Mouse (Mus musculus): ENCODE data around the gene Ano10.
A peak's percentile ranks its signal among the peaks of the same experiment; 100 is the strongest.

The Ano10 gene

GRCm38 (mm10) chr9:122156389-122157078 is 137.7 kb downstream of the Ano10 start:
- DNase-seq (ENCODE audit: low spot score): no peak

GRCm38 (mm10) chr9:122155193-122155592 is 139.0 kb downstream of the Ano10 start:
- no peak for DNase-seq (ENCODE audit: low spot score)

- no peak for DNase-seq (ENCODE audit: low spot score)
Measured at GRCm38 (mm10) chr9:122153436-122153835, 140.8 kb downstream of the Ano10 start.

GRCm38 (mm10) chr9:122152501-122152900 is 141.7 kb downstream of the Ano10 start:
- no peak for DNase-seq (ENCODE audit: low spot score)

GRCm38 (mm10) chr9:122152063-122152462 is 142.2 kb downstream of the Ano10 start:
- DNase-seq (ENCODE audit: low spot score): no peak

- no peak for DNase-seq (ENCODE audit: low spot score)
Measured at GRCm38 (mm10) chr9:122149997-122150826, 144.0 kb downstream of the Ano10 start.

- no peak for DNase-seq (ENCODE audit: low spot score)
Measured at GRCm38 (mm10) chr9:122148356-122148755, 145.9 kb downstream of the Ano10 start.

- no peak for DNase-seq (ENCODE audit: low spot score)
Measured at GRCm38 (mm10) chr9:122146124-122146870, 147.9 kb downstream of the Ano10 start.

- DNase-seq (ENCODE audit: low spot score): no peak
Measured at GRCm38 (mm10) chr9:122145677-122146076, 148.5 kb downstream of the Ano10 start.

- DNase-seq (ENCODE audit: low spot score): no peak
Measured at GRCm38 (mm10) chr9:122144776-122145175, 149.4 kb downstream of the Ano10 start.

GRCm38 (mm10) chr9:122143219-122143618 is 151.0 kb downstream of the Ano10 start:
- no peak for DNase-seq (ENCODE audit: low spot score)

- DNase-seq (ENCODE audit: low spot score): no peak
Measured at GRCm38 (mm10) chr9:122139236-122139635, 155.0 kb downstream of the Ano10 start.

GRCm38 (mm10) chr9:122138371-122139029 is 155.7 kb downstream of the Ano10 start:
- DNase-seq (ENCODE audit: low spot score): no peak

- no peak for DNase-seq (ENCODE audit: low spot score)
Measured at GRCm38 (mm10) chr9:122137960-122138359, 156.3 kb downstream of the Ano10 start.

GRCm38 (mm10) chr9:122135885-122136170 is 158.4 kb downstream of the Ano10 start:
- no peak for DNase-seq (ENCODE audit: low spot score)

GRCm38 (mm10) chr9:122135095-122135884 is 158.9 kb downstream of the Ano10 start:
- peak; percentile 71 for DNase-seq (ENCODE audit: low spot score)

GRCm38 (mm10) chr9:122132145-122132544 is 162.1 kb downstream of the Ano10 start:
- no peak for DNase-seq (ENCODE audit: low spot score)

GRCm38 (mm10) chr9:122130666-122131065 is 163.6 kb downstream of the Ano10 start:
- no peak for DNase-seq (ENCODE audit: low spot score)

- DNase-seq (ENCODE audit: low spot score): no peak
Measured at GRCm38 (mm10) chr9:122128686-122129085, 165.5 kb downstream of the Ano10 start.

GRCm38 (mm10) chr9:122127271-122127785 is 166.9 kb downstream of the Ano10 start:
- no peak for DNase-seq (ENCODE audit: low spot score)

- no peak for DNase-seq (ENCODE audit: low spot score)
Measured at GRCm38 (mm10) chr9:122126790-122127189, 167.4 kb downstream of the Ano10 start.

All from ovary, adult 18-20 months (tissue).